Mouse (Mus musculus) MEL (cell line): ENCODE data around the gene Rtcb.
A peak's percentile ranks its signal among the peaks of the same experiment; 100 is the strongest.

Experiments
- MYC ChIP-seq: IDR thresholded peaks from 2 replicates; pipeline ENCODE4 v1.6.1; 2011; ENCODE audit warnings: low read depth, mild to moderate bottlenecking, low read length, improper control_type of control experiment, moderate library complexity
- POLR2A ChIP-seq, 2 experiments: IDR thresholded peaks; 2 replicates each; pipeline ENCODE4 v1.6.1; 2011 to 2012; ENCODE audit warnings: low read length in 2 of 2, mild to moderate bottlenecking in 2 of 2, control low read depth in 1 of 2, improper control_type of control experiment in 1 of 2, low read depth in 1 of 2, moderate library complexity in 1 of 2; ENCODE audit not compliant: control insufficient read depth in 1 of 2, insufficient read depth in 1 of 2, poor library complexity in 1 of 2
- RAD21 ChIP-seq: IDR thresholded peaks from 2 replicates; pipeline ENCODE4 v1.6.1; 2011; ENCODE audit warnings: mild to moderate bottlenecking, low read depth, low read length, improper control_type of control experiment
- ZNF384 ChIP-seq: IDR thresholded peaks from 2 replicates; pipeline ENCODE4 v1.6.1; 2012; ENCODE audit warnings: low read depth, mild to moderate bottlenecking, inconsistent platforms, low read length, improper control_type of control experiment

DNA sequence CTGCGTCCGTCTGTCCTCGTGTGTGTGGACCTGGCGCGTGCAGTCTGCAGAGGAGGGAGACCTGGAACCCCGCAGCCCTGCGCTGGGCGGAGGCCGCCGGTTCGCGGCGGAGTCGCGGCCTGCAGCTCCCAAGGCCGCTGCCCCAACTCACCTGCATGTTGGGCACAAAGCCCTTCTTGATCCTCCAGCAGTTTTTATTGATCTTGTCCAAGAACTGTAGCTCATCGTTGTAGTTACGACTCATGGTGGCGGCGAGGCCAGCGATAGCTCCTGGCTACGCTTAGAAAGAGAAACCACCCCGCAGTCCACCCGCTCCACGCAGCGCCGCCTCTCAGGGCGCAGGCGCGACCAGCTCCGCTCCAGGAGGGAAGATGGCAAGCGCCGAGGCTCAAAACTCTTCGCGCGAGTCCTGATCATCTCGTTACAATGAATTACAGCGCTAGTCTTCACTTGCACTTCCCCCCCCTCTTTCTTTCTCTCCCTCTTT, at the start of gene Rtcb:
- TF ChIP-seq POLR2A (IDR thresholded peaks at IDR 0.05; ENCODE audit: control insufficient read depth in 1 of 2, insufficient read depth in 1 of 2, low read depth in 1 of 2, low read length in 2 of 2, poor library complexity in 1 of 2) (peak; percentile 55 to 91; a peak in 3 of 4 replicates), ZNF384 (no peak), RAD21 (no peak), MYC (peak; percentile 82)
